Mouse (Mus musculus) left cerebral cortex, adult 18-20 months (tissue): ENCODE results near the gene Hoxc9. TPM values are rescaled to one million over a fixed set of nuclear protein-coding genes. Genes with fewer than 3 reads are reported as not detected.

Source experiments
- DNase-seq, 2 experiments: peaks; one replicate each; pipeline ENCODE4 v3.0.0; 2021 to 2022; ENCODE audit warnings: low spot score in 2 of 2, mixed read lengths in 1 of 2
- total RNA-seq, 2 experiments: library from RNA; stranded (reverse); gene quantifications; 2 replicates each; pipeline ENCODE4 v1.2.3; 2021

Hoxc9 gene
- total RNA-seq, 2 experiments from 2014 or later: not detected

DNA sequence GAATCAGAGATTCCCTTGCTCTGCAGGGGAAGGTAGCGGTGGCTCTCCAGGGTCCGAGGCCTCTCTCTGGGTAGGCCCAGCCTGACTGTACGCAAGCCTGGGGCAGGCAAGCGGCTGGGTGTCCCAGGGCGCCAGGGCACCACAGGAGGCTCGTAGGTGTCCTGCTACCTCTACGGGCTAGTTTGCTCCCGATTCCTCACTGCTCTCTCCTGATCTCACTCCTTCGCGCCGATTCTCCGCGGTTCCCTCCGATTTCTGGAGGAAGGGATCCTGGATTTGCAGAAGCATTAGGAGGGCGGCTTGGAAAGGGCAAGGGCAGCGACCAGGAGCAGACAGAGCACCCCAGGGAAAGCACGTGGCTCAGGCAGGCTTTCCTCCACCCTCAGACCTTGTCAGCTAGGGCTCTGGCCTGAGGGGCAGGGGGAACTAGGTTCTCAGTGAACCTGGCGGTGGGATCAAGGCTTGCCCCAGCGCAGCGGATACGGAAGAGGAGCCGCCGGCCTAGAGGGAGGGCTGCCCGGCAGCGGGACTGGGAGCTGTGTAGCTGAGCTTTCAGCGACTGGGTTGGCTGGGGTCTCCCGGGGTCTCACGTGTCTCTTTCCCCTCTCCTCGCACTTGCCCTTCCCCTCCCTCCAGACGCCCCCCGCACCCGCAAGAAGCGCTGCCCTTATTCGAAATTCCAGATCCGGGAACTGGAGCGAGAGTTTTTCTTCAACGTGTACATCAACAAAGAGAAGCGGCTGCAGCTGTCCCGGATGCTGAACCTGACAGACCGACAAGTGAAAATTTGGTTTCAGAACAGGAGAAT, 20.2 kb upstream of the Hoxc9 start:
- no peak for DNase-seq

DNA sequence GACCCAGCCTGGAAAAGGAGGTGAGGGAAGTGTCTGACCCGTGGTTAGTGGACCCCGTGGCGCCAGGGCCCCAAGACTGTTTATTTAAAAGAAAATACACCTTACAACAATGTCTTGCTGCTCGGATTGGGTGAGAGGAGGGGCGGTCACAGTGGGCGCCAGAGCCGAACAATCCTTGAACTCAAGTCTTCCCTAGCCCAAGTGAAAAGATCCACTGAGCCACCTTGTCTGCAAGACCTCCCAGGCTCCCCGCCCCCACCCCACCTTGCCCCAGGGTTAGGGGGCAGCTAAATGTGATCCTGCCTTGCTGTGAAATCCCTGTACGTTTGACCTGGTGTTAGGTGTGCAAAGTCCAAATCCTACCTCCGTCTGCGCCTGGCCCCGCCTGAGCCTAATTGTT, 19.3 kb upstream of the Hoxc9 start:
- DNase-seq: no peak

DNA sequence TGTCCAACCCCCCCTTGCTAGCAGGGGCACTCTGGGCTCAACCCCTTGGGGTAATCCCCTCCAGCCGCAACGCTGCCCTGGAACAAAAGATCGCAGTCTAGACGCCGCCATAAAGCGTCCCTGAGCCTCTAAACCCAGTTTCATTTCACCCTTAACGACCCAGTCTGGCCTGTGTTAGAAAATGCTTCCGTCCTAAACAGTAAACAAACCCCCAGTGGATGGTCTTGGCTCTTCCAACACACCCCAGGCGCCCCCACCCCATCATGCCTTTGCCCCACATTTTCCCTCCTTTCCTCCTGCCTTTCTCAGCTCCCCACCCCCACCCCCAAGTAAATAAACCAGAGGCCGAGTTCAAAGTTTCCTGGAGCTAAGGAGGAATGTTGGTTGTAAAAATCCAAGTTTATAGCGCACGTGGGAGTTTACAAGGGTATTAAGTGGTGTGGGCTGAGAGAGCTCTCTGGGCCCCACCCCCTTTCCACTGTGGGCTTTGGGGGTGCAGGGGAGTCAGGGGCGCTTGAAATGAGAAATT, 16.5 kb upstream of the Hoxc9 start:
- no peak for DNase-seq

DNA sequence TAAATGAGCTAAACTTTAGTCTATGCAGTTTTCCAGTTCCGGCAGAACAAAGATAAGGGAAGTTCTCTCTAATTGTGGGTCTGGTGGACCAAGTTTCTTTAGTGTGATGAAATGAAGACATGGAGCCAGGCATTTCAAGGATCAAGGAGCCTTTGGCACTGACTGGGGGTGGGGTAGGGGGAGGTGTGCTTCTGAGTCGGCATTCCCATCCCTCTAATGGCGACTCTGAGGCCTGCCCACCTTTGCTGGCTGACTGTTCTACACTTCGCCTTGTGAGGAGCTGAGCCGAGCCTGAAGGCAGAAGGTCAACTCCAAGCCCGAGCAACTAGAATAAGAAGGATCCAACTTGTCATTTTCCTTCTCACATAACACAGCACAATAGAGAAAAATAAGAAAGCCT, 14.5 kb upstream of the Hoxc9 start:
- DNase-seq: no peak

DNA sequence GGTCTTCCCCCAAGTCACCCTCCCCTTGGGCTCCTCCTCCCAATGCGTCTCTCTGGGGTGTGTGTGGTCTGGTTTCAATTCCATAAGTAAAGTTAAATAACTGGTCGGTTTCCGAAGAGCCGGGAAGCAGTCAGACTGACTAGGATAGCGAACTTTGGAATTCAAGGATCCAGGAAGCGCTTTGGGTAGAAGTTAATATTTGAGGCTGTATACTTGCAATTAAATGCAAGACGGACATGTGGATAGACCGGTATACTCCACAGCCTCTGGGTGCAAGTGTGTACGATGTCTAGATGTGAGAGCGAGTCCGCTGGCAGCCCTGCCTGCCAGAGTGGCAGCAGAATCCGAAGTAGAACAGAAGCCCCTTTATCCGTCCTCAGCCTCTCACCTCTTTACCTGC, 13.7 kb upstream of the Hoxc9 start:
- no peak for DNase-seq

DNA sequence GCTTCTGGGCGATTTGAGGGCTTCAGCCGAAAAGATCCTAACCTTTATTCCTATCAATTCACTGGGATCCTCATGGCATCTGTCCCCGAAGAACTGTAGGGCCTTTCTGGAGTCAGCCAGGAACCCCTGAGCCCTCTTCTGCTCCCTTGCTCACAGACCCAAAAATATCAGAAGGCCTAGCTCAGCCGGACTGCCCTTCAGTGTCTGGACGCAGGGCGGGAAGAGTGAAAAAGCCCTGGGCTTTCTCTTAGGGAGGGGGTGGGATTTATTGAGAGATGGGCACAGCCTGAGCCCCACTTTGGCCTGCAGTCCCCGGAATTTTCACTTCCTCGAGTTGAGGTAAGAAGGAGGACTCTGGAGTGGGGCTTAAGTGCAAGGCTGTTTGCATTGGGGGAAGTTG, 13.0 kb upstream of the Hoxc9 start:
- no peak for DNase-seq

DNA sequence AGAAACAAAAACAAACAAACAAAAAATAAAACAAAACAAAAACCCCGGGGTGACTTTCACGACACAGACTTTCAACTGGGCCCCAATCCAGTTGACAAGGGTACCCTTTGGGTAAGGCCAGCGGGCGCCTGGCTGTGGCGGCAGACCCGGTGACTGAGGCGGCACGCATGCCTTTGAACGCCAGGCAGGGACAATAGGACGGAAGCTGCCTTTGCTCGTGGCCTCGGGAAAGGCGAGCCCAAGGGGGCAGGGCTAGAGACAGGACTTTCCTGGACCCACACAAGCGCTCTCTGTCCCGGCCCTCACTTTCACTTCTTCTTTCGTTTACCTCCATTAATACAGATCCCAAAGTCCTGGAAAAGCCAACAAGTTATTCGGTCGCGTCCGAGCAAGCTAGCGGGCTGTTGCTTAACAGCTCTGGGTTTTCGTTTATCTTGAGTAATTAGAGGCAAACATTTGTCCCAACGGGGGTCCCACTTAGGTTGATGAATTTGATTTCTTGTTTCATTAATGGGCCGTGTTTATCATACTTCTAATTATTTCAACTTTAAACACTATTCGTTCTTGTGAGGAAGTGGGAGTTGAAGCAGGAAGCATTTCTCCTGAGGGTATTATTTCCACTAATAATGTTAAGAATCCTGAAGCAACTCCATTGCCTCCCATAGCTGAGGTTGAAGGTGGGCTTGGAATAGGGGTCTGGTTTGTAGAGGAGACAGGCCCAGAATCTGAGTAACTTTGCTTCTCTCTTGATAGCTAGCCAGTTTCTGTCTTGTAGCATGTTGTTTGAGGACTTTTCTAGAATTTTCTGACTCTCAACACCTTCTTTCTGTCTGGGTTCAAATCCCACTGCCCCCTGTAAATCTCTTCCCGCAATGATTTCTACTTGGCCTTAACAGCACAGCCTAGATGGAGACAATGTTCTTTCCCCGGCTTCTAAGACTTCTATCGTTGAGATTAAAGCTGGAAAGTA, 12.3 kb upstream of the Hoxc9 start:
- no peak for DNase-seq

DNA sequence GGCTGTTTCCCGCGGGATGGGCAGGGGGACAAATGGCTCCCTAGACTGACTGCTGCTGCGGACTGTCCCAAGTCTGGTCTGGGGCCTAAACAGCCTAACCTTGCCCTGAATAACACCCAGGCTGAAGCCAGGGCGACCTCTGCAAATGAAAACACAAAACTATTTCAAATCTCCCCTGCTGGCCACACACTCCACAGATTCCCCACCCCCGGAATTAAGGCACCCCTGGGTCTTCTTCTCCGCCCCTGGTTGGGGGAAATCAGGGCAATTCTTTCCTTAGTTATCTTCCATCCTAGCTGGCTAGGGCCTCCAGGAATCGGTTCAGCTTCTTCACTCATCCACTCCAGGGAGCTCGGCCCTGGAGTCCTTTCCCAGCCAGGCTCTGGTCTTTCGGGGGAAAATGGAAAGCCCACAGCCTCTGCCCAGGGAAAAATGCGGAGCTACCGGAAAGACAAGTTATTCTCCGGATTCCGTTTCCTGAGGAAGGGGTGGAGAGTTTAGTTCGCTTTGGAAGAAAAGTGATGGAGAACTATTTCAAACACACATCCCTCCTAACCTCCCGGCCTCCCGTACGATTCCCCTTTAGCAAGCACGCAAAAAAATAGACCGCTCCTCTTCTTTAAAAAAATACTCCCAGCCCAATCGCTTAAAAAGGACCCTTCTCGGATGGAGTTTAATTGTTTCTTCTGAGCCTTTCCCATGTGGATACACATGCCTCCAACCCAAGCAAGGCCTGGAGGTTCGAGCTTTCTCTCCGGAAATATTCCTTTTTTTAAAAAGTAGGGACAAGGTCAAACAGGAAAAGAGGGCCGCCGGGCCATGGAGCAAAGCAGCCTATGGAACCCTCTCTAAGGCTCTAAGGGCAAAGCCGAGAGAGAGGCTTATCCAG, 11.0 kb upstream of the Hoxc9 start:
- DNase-seq: no peak

DNA sequence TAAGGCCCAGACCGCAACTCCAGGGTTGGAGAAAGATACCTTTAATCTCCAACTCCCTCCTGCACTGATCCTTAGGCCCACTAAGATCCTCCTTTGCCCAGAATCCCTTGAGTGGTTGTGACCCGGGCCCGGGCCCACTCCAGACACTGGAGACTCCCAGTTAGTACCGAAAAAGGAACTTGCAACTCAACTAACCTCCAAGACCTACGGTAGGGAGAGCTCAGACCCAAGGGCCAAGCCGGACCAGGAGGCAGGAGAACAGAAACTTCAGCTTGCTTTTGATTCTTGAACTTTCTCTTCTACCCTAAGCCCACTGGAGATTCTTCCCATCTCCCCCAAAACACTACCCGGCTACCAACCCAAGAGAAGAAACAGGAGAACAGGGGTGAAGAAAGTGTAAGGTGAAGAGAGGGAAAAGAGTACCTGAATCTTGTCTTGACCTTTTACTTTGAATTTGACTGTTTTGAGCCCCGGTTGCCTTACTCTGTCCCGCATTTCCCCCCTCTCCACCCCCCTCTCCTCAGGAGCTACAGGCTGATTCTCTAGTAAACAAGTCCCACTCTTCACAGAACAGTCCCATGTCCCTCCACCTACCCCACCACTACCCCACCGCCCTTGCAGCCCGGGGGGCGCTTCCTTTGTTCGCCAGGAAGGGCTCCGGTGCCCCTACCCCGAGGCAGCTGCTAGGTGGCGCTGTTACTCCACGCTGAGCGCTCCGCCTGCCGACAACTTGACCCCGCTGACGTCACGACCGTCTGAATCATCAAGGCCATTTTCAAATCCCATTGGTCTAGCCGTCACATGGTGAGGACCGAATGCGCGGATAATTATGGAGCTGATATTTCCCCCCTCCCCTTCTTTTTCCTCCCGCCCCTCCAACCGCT, 10.1 kb upstream of the Hoxc9 start:
- DNase-seq: no peak

DNA sequence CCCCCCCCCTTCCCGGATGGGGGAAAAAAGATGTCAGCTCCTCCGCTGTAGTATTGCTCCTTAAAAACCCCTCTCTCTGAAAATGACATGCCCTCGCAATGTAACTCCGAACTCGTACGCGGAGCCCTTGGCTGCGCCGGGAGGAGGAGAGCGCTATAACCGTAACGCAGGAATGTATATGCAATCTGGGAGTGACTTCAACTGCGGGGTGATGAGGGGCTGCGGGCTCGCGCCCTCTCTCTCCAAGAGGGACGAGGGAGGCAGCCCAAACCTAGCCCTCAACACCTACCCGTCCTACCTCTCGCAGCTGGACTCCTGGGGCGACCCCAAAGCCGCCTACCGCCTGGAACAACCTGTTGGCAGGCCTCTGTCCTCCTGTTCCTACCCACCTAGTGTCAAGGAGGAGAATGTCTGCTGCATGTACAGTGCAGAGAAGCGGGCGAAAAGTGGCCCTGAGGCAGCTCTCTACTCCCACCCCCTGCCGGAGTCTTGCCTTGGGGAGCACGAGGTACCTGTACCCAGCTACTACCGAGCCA, 9.4 kb upstream of the Hoxc9 start, which contains the start of gene Hoxc10:
Gene Hoxc10, plus strand, starts transcription at position 21 of the 536 bp plus-strand sequence.
- no peak for DNase-seq

DNA sequence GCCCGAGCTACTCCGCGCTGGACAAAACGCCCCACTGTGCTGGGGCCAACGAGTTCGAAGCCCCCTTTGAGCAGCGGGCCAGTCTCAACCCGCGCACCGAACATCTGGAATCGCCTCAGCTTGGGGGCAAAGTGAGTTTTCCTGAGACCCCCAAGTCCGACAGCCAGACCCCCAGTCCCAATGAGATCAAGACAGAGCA, 9.0 kb upstream of the Hoxc9 start, which contains the start of gene Hoxc5:
Gene Hoxc5, plus strand, starts transcription at position 132 of the 199 bp plus-strand sequence.
- no peak for DNase-seq

DNA sequence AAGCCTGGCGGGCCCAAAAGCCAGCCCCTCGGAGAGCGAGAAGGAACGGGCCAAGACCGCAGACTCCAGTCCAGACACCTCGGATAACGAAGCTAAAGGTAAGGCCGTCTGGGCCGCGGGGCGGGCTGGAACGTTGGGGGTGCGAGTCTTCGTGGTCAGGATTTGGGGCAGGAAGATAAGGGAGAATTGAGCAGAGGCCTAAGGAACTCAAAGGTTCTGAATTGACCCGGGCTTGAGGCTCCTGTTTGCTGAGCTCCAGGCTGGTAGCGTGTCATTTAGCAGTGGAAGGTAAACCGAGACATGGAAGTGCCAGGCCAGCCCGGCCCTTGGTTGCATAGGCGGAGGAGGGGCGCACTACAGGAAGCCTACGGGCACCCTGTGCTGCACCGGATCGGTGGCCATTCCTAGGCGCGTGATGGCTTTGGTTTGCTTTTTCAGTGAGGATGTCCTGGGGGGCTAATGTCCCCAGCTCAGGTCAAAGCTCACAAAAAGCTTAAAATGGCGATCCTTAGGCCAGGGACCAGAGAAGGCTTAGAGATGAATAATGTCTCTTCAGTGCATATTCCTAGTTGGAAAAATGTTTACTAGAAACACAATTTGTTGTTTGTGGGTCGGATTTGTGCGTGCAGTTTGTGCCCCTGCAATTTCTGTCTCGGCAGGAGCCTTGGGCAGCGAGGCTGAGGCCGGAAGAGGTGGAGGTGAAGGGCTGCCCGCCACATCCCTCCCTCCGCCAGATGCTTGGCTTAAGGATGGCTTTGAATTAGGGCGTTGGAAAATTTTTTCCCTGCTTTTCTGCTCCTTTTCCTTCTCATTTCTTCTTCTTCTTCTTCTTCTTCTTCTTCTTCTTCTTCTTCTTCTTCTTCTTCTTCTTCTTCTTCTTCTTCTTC, 8.5 kb upstream of the Hoxc9 start:
- DNase-seq: no peak

DNA sequence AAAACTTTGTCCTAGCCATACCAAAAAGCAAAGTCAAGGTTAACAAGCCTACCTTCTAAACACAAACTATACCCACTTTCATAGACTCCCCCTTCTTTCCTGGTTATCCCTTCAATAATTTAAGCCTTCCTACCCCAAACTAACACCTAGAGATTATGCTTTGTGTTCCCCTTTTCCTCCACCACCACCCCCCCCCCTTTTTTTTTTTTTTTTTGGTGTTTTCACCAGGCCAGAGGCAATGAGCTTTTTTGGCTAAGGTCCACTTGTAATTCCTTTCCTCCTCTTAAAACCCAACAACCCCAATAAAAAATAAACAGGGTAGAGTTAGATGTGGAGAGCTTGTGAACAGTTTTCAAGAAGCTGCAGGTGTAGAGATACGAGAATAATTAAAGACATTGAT, 6.9 kb upstream of the Hoxc9 start:
- DNase-seq: no peak

DNA sequence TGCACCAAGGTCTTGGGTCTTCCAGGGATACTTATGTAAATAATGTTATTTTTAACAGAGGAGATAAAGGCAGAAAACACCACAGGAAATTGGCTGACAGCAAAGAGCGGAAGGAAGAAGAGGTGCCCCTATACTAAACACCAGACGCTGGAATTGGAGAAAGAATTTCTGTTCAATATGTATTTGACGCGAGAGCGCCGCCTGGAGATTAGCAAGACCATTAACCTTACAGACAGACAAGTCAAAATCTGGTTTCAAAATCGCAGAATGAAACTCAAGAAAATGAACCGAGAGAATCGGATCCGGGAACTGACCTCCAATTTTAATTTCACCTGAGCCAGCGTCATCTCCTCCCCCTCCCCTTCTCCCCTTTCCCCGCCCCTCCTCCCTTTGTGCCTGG, 5.5 kb upstream of the Hoxc9 start:
- peak in 1 of 2 experiments; percentile 18 for DNase-seq

DNA sequence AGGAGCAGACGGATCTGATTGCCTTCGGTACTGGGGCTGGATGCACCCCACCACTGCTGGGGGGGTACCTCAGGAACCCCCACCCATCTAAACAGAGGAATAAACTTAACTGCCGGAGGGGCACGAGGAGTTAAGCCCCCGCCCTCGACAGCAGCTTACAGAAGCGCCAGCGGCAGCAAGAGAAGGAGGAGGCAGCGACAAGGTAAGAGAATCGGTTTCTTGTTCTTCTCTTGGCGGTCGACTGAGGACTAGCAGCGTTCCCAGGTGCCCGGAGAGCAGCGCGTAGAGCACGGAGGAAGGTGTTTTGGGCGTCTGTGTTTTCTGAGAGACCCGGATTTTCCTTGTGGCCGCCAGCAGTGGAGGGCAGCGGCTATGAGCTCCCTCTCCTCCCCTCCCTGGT, 4.0 kb upstream of the Hoxc9 start:
- DNase-seq: no peak

DNA sequence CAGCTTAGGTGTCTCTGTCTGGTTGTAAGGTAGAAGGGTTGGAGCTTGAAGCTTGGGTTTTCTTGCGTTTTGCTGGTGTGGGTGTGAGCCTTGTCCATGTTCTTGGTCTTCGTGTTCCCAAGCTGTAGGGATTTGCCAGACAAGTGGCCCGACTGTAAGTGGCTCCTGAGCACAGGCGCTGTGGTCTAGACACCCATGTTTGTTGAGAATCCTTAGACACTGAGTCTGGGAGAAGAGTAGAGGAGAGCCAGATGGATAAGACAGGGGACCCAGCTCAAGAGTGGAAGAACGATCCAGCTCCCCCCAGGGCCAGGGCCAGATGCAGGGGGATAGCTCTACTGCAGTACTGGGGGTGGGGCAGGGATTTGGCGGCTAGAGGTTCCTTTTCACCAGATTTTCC, 3.5 kb upstream of the Hoxc9 start:
- no peak for DNase-seq

DNA sequence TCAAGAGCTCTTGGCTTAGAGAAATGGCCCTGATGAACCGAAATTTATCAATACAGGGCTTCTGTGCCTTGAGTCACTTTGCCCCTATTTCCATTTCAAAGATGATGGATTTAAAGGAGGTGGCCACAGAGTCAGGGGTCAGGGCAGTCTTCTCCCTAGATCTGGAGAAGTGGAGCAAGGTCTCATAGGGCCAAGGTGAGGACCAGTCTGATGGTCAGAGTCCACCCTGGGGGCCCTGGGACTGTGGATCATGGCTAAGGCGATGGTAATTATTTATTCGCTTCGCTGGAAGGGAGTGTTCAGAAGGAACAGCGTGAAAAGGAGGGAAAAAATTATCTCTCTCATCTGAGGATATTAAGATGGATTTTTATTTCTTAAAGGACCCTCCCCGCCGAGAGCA, 1.2 kb upstream of the Hoxc9 start:
- DNase-seq: no peak

DNA sequence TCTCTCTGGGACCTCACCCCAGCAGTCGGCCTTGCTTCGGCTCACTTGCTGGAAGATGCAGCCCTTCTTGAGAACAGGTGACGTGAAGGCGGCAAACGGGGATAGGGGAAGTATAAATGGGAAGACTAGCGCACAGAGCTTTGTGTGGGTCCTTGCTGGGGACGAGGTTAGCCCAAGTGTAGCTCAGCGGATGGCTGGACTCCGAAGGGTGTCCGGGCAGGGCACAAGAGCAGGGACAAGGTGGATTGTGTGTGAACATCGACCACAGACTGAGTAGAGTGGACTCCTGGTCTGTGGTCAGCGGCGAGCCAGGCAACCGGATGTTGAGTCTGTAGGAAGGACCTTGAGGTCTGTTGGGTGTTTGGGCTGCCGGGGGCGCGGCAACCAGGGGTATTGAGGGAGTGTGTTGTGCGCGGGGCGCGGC, 539 bp upstream of the Hoxc9 start:
- DNase-seq: no peak
